Mouse (Mus musculus) intestine, embryonic 16.5 days (tissue): ENCODE measurements around the gene Cldn20. TPM values are rescaled to one million over a fixed set of nuclear protein-coding genes. Genes with fewer than 3 reads are reported as not detected.

Source experiments
- ATAC-seq: fragments of 200-750 bp; cut with Nextera tagmentation; 2 replicates; pipeline ENCODE4 v1.8.0; 2017; ENCODE audit warnings: moderate TSS enrichment, moderate library complexity
- H3K27ac ChIP-seq: fragments of 300-500 bp; sonication (generic); 2 replicates; pipeline ENCODE4 v1.5.1; 2014; ENCODE audit warnings: mild to moderate bottlenecking, low read length
- H3K27me3 ChIP-seq: fragments of 300-500 bp; sonication (generic); replicated peaks from 2 replicates; pipeline ENCODE4 v1.6.1; 2014; ENCODE audit warnings: low read length, control low read depth, mixed read lengths; ENCODE audit not compliant: control insufficient read depth, insufficient read depth
- H3K36me3 ChIP-seq: fragments of 300-500 bp; sonication (generic); 2 replicates; pipeline ENCODE4 v1.6.1; 2014; ENCODE audit warnings: low read length, control low read depth; ENCODE audit not compliant: control insufficient read depth, insufficient read depth
- H3K4me1 ChIP-seq: fragments of 300-500 bp; sonication (generic); 2 replicates; pipeline ENCODE4 v1.6.1; 2014; ENCODE audit warnings: low read length, control low read depth, mixed read lengths; ENCODE audit not compliant: control insufficient read depth, insufficient read depth
- H3K4me2 ChIP-seq: fragments of 300-500 bp; sonication (generic); 2 replicates; pipeline ENCODE4 v1.6.1; 2014; ENCODE audit warnings: low read depth, low read length, control low read depth
- H3K4me3 ChIP-seq: fragments of 300-500 bp; sonication (generic); 2 replicates; pipeline ENCODE4 v1.5.1; 2014; ENCODE audit warnings: mild to moderate bottlenecking, low read length
- H3K9ac ChIP-seq: fragments of 300-500 bp; sonication (generic); 2 replicates; pipeline ENCODE4 v1.6.1; 2014; ENCODE audit warnings: low read depth, low read length
- H3K9me3 ChIP-seq: fragments of 300-500 bp; sonication (generic); 2 replicates; pipeline ENCODE4 v1.6.1; 2016; ENCODE audit warnings: low read length, control low read depth; ENCODE audit not compliant: control insufficient read depth
- WGBS: fragments of 180-500 bp; shearing (Covaris S2); extraction: QIAGEN DNeasy Blood & Tissue Kit; methylation state at CpG from one replicate; pipeline ENCODE4 v1.1.7; 2014; 5-methylcytosine and 5-hydroxymethylcytosine counted together
- polyA plus RNA-seq: library from polyadenylated mRNA; unstranded; fragments of >200 nt; fragmentation: Nextera tagmentation; extraction: Ambion mirVana; gene quantifications from 2 replicates; pipeline ENCODE4 v1.2.1, GENCODE M21; 2015

Gene Cldn20
- 0.22 TPM in 1 of 2 replicates, not detected in the other for polyA plus RNA-seq

GRCm38 (mm10) chr17:3532254-3532653 is at the start of gene Cldn20:
Gene Cldn20, plus strand, starts transcription at chr17:3532554.
- H3K9me3 ChIP-seq: no peaks in the 10 kb centered on the region
- no peaks in the 10 kb centered on the region for H3K36me3 ChIP-seq
- H3K4me1 ChIP-seq: no peaks in the 10 kb centered on the region
- no peak for ATAC-seq
- H3K27me3 ChIP-seq: no peaks in the 10 kb centered on the region
- no peak within 1 kb of the TSS for H3K4me3 ChIP-seq
- no peak within 1 kb of the TSS for H3K9ac ChIP-seq
- no peak within 1 kb of the TSS for H3K27ac ChIP-seq
- H3K4me2 ChIP-seq: no peak within 1 kb of the TSS
- WGBS: 91% methylated on average over 4 of the region's 4 CpGs

GRCm38 (mm10) chr17:3483091-3483490 is 49.3 kb upstream of the Cldn20 start:
- no peak overlapping the region for H3K4me2 ChIP-seq
- no peaks in the 10 kb centered on the region for H3K27me3 ChIP-seq
- no peaks in the 10 kb centered on the region for H3K4me1 ChIP-seq
- no peak overlapping the region for H3K27ac ChIP-seq
- H3K9ac ChIP-seq: no peak overlapping the region
- H3K9me3 ChIP-seq: no peaks in the 10 kb centered on the region
- ATAC-seq: no peak
- H3K36me3 ChIP-seq: no peaks in the 10 kb centered on the region
- WGBS: 87% methylated on average over 8 of the region's 8 CpGs
- H3K4me3 ChIP-seq: no peak overlapping the region

- no peaks in the 10 kb centered on the region for H3K36me3 ChIP-seq
- no peaks in the 10 kb centered on the region for H3K4me1 ChIP-seq
- WGBS: 80% methylated on average over 7 of the region's 7 CpGs
- no peaks in the 10 kb centered on the region for H3K9me3 ChIP-seq
- H3K4me2 ChIP-seq: no peak overlapping the region
- no peak overlapping the region for H3K4me3 ChIP-seq
- H3K27ac ChIP-seq: no peak overlapping the region
- H3K9ac ChIP-seq: no peak overlapping the region
- no peak for ATAC-seq
- H3K27me3 ChIP-seq: no peaks in the 10 kb centered on the region
Measured at GRCm38 (mm10) chr17:3485851-3486250, 46.5 kb upstream of the Cldn20 start.

- H3K4me1 ChIP-seq: no peaks in the 10 kb centered on the region
- no peak overlapping the region for H3K4me3 ChIP-seq
- 91% methylated on average over 4 of the region's 4 CpGs for WGBS
- no peak overlapping the region for H3K9ac ChIP-seq
- no peaks in the 10 kb centered on the region for H3K9me3 ChIP-seq
- no peaks in the 10 kb centered on the region for H3K36me3 ChIP-seq
- H3K27me3 ChIP-seq: no peaks in the 10 kb centered on the region
- H3K4me2 ChIP-seq: no peak overlapping the region
- ATAC-seq: no peak
- no peak overlapping the region for H3K27ac ChIP-seq
Measured at GRCm38 (mm10) chr17:3487211-3487610, 45.1 kb upstream of the Cldn20 start.

- Histone ChIP-seq H3K27ac (no peak overlapping the region), H3K9ac (no peak overlapping the region), H3K4me1 (no peaks in the 10 kb centered on the region), H3K4me2 (no peak overlapping the region), H3K9me3 (no peaks in the 10 kb centered on the region), H3K36me3 (no peaks in the 10 kb centered on the region), H3K4me3 (no peak overlapping the region), H3K27me3 (no peaks in the 10 kb centered on the region)
- ATAC-seq: peak; percentile 71; the same call in 1 of the 2 replicates
- WGBS: 59% methylated on average over 12 of the region's 12 CpGs
Measured at GRCm38 (mm10) chr17:3487721-3488601, 44.4 kb upstream of the Cldn20 start.

GRCm38 (mm10) chr17:3490216-3490895 is 42.0 kb upstream of the Cldn20 start:
- ATAC-seq: no peak
- H3K27me3 ChIP-seq: no peaks in the 10 kb centered on the region
- no peak overlapping the region for H3K4me3 ChIP-seq
- 89% methylated on average over 11 of the region's 11 CpGs for WGBS
- no peaks in the 10 kb centered on the region for H3K4me1 ChIP-seq
- H3K4me2 ChIP-seq: no peak overlapping the region
- no peak overlapping the region for H3K9ac ChIP-seq
- H3K36me3 ChIP-seq: no peaks in the 10 kb centered on the region
- no peak overlapping the region for H3K27ac ChIP-seq
- no peaks in the 10 kb centered on the region for H3K9me3 ChIP-seq

- ATAC-seq: no peak
- Histone ChIP-seq H3K9me3 (no peaks in the 10 kb centered on the region), H3K4me1 (no peaks in the 10 kb centered on the region), H3K4me2 (no peak overlapping the region), H3K27me3 (no peaks in the 10 kb centered on the region), H3K27ac (no peak overlapping the region), H3K4me3 (no peak overlapping the region), H3K9ac (no peak overlapping the region), H3K36me3 (no peaks in the 10 kb centered on the region)
- 66% methylated on average over 5 of the region's 5 CpGs for WGBS
Measured at GRCm38 (mm10) chr17:3491065-3491464, 41.3 kb upstream of the Cldn20 start.

GRCm38 (mm10) chr17:3491667-3492066 is 40.7 kb upstream of the Cldn20 start:
- no peaks in the 10 kb centered on the region for H3K27me3 ChIP-seq
- no peak overlapping the region for H3K4me2 ChIP-seq
- no peak for ATAC-seq
- no peak overlapping the region for H3K4me3 ChIP-seq
- no peaks in the 10 kb centered on the region for H3K9me3 ChIP-seq
- no peak overlapping the region for H3K27ac ChIP-seq
- WGBS: 81% methylated on average over 6 of the region's 6 CpGs
- no peak overlapping the region for H3K9ac ChIP-seq
- H3K36me3 ChIP-seq: no peaks in the 10 kb centered on the region
- no peaks in the 10 kb centered on the region for H3K4me1 ChIP-seq

GRCm38 (mm10) chr17:3495576-3495975 is 36.8 kb upstream of the Cldn20 start:
- no peak overlapping the region for H3K4me2 ChIP-seq
- no peak overlapping the region for H3K27ac ChIP-seq
- no peak overlapping the region for H3K9ac ChIP-seq
- no peaks in the 10 kb centered on the region for H3K4me1 ChIP-seq
- ATAC-seq: no peak
- H3K4me3 ChIP-seq: no peak overlapping the region
- WGBS: 64% methylated on average over 2 of the region's 2 CpGs
- no peaks in the 10 kb centered on the region for H3K27me3 ChIP-seq
- no peaks in the 10 kb centered on the region for H3K9me3 ChIP-seq
- no peaks in the 10 kb centered on the region for H3K36me3 ChIP-seq
